In the genomic region with DNA sequence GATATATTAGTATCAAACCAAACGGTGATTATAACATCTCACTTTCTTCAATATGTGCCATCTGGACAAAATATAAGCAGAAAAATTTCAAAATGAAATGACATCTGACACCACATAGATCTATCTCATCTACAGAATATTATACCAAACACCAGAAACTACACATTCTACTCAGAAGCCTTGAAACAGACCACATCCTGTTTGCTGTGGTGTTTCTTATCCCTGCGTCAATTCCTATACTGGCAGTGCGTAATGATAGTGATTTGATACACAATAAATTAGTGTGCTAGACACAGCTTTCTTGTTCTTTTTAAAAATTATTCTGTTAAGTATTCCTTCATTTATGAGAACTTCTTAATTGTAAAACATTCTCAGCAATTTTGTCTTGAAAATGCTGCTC, we compare ENCODE assay signal across 29 mouse cellular contexts.
DNase-seq lines count a peak whose midpoint lies in the region; ATAC-seq lines count a peak whose summit lies in the region.
"Had no signal": no experiment of that assay in that cellular context is flagged by ENCODE, and none has a peak within 500 bp of the region (broad histone marks: within the 10 kb centered on the region; RNA-seq: fewer than 3 reads in every experiment).

No protein-coding gene starts in this region.

- no peaks in the 10 kb centered on the region for H3K36me3 ChIP-seq in hindbrain, embryonic 12.5 days
- H3K36me3 ChIP-seq: forebrain, embryonic 10.5 days; G1E; heart, embryonic 12.5 days; heart, embryonic 15.5 days; hindbrain, embryonic 13.5 days had no signal

- H3K4me3 ChIP-seq in hindbrain, embryonic 12.5 days: no peak overlapping the region
- H3K4me3 ChIP-seq: forebrain, embryonic 10.5 days; forebrain, embryonic 13.5 days; heart, embryonic 12.5 days; heart, embryonic 15.5 days; hindbrain, embryonic 13.5 days had no signal

- ATAC-seq in hindbrain, embryonic 12.5 days (ENCODE audit: low FRiP score): no peak
- ATAC-seq: forebrain, embryonic 13.5 days; hindbrain, embryonic 16.5 days; intestine, postnatal 0 days; Patski had no signal

- no peaks in the 10 kb centered on the region for H3K27me3 ChIP-seq in hindbrain, embryonic 12.5 days
- H3K27me3 ChIP-seq: CH12.LX; forebrain, embryonic 13.5 days; heart, embryonic 12.5 days; heart, embryonic 15.5 days; hindbrain, embryonic 13.5 days; Patski had no signal

- H3K9me3 ChIP-seq in hindbrain, embryonic 12.5 days (replicated peaks): no peaks in the 10 kb centered on the region
- H3K9me3 ChIP-seq: forebrain, embryonic 10.5 days; forebrain, embryonic 13.5 days; heart, embryonic 12.5 days; heart, embryonic 15.5 days; hindbrain, embryonic 13.5 days had no signal

- H3K4me1 ChIP-seq in hindbrain, embryonic 12.5 days: peaks cover 4% of the 10 kb centered on the region; the same call in 1 of the 2 replicates
- H3K4me1 ChIP-seq: heart, embryonic 12.5 days had no signal

- intact Hi-C loops in heart, postnatal 14 days (cut with DNase I): no loop called here

- H3K9ac ChIP-seq in hindbrain, embryonic 12.5 days: no peak overlapping the region
- H3K9ac ChIP-seq: forebrain, embryonic 13.5 days; heart, embryonic 12.5 days; heart, embryonic 15.5 days; hindbrain, embryonic 13.5 days had no signal

- WGBS in hindbrain, embryonic 12.5 days: 88% methylated on average over 3 of the region's 3 CpGs

- H3K27ac ChIP-seq in hindbrain, embryonic 12.5 days: no peak overlapping the region
- H3K27ac ChIP-seq: forebrain, embryonic 10.5 days; forebrain, embryonic 13.5 days; heart, embryonic 15.5 days; hindbrain, embryonic 13.5 days had no signal

- no peak overlapping the region for H3K4me2 ChIP-seq in hindbrain, embryonic 12.5 days (replicated peaks)
- H3K4me2 ChIP-seq: forebrain, embryonic 13.5 days; heart, embryonic 12.5 days; heart, embryonic 15.5 days; hindbrain, embryonic 13.5 days had no signal

- peak; percentile 22 for DNase-seq in thymus, postnatal 0 days (ENCODE audit: low spot score)
- no peak for DNase-seq in thymus, adult 18-20 months
- peak; percentile 31 for DNase-seq in T-cell, adult 2 months (ENCODE audit: low spot score)
- peak; percentile 10 for DNase-seq in induced T-regulatory cell, adult 2 months (ENCODE audit: low read depth)
- DNase-seq in heart, postnatal 14 days: no peak
- DNase-seq in retina, postnatal 1 day: no peak
- DNase-seq in kidney, adult 18-20 months: no peak
- DNase-seq: adrenal gland, adult 8-10 months; adrenal gland, postnatal 25 days; B cell, adult 2 months; cerebellum, adult 11-12 months; cerebellum, adult 8-10 months; cerebellum, postnatal 10 days; cerebellum, postnatal 36 days; gastrocnemius, postnatal 25 days; heart, adult 18-20 months; heart, postnatal 10 days; heart, postnatal 4 days had no signal

Comparison
In these comparisons a context has a peak if more than half of its experiments do, and no peak if none do; other contexts are left out.
1. DNase-seq: peak in thymus, postnatal 0 days (single experiment), T-cell, adult 2 months (single experiment) and induced T-regulatory cell, adult 2 months (single experiment); none in thymus, adult 18-20 months (0 of 2), heart, postnatal 14 days (0 of 2), retina, postnatal 1 day (single experiment) and kidney, adult 18-20 months (single experiment).